Mouse (Mus musculus) fibroblast of lung, adult 2 months (primary cell): ENCODE data around the gene Srsf10.

ENCODE experiments used
- DNase-seq: peaks from one replicate; pipeline ENCODE4 v3.0.0-alpha.2; 2011; ENCODE audit warnings: low read depth

Gene Srsf10

GRCm38 (mm10) chr4:135885676-135886075 is 30.1 kb downstream of the Srsf10 start:
- DNase-seq: no peak

GRCm38 (mm10) chr4:135886184-135886583 is 30.6 kb downstream of the Srsf10 start:
- DNase-seq: no peak

- DNase-seq: no peak
Measured at GRCm38 (mm10) chr4:135888448-135889057, 33.0 kb downstream of the Srsf10 start.

GRCm38 (mm10) chr4:135889146-135889883 is 33.8 kb downstream of the Srsf10 start:
- DNase-seq: no peak

GRCm38 (mm10) chr4:135889884-135890283 is 34.3 kb downstream of the Srsf10 start:
- DNase-seq: no peak

GRCm38 (mm10) chr4:135891539-135891938 is 36.0 kb downstream of the Srsf10 start:
- no peak for DNase-seq

GRCm38 (mm10) chr4:135892884-135893283 is 37.3 kb downstream of the Srsf10 start:
- DNase-seq: no peak

- no peak for DNase-seq
Measured at GRCm38 (mm10) chr4:135895071-135895571, 39.6 kb downstream of the Srsf10 start, which contains the start of gene Cnr2. Gene Cnr2, plus strand, starts transcription at chr4:135895394.

- no peak for DNase-seq
Measured at GRCm38 (mm10) chr4:135896157-135896556, 40.6 kb downstream of the Srsf10 start.

- no peak for DNase-seq
Measured at GRCm38 (mm10) chr4:135898380-135899049, 43.0 kb downstream of the Srsf10 start.

- no peak for DNase-seq
Measured at GRCm38 (mm10) chr4:135899050-135899448, 43.5 kb downstream of the Srsf10 start.

- DNase-seq: no peak
Measured at GRCm38 (mm10) chr4:135900008-135900407, 44.5 kb downstream of the Srsf10 start.

GRCm38 (mm10) chr4:135902606-135903242 is 47.2 kb downstream of the Srsf10 start:
- no peak for DNase-seq

- no peak for DNase-seq
Measured at GRCm38 (mm10) chr4:135904810-135905209, 49.3 kb downstream of the Srsf10 start.

GRCm38 (mm10) chr4:135906633-135907032 is 51.1 kb downstream of the Srsf10 start:
- DNase-seq: no peak

- DNase-seq: no peak
Measured at GRCm38 (mm10) chr4:135909326-135910066, 53.9 kb downstream of the Srsf10 start.

GRCm38 (mm10) chr4:135911531-135911930 is 56.0 kb downstream of the Srsf10 start:
- no peak for DNase-seq

- DNase-seq: no peak
Measured at GRCm38 (mm10) chr4:135912164-135912563, 56.6 kb downstream of the Srsf10 start.

GRCm38 (mm10) chr4:135912835-135913234 is 57.3 kb downstream of the Srsf10 start:
- no peak for DNase-seq

- DNase-seq: no peak
Measured at GRCm38 (mm10) chr4:135913433-135913832, 57.9 kb downstream of the Srsf10 start.

GRCm38 (mm10) chr4:135918635-135919279 is 63.2 kb downstream of the Srsf10 start:
- DNase-seq: no peak
